Mouse (Mus musculus): ENCODE measurements around the gene Cntn5.

Cntn5 gene

DNA sequence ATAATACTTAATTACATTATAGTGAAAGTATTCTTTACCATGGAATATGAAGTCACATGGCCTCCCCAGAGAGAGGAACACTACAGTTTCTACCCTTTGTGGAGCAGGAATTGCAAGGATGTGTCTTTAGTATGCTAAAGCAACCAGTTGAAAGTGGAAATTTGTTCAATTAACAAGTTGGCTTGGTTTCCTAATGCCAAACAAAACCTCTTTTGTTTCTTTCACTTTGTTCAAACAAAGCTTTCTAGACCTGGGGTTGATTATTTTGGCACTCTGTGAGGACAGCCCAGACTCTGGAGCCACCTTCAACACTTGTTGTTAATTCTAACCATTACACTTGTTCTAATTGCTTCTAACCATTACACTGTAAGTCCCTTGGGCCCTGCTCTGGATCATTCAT lies 718.5 kb downstream of the Cntn5 start:
- DNase-seq (ENCODE audit: low spot score): no peak

DNA sequence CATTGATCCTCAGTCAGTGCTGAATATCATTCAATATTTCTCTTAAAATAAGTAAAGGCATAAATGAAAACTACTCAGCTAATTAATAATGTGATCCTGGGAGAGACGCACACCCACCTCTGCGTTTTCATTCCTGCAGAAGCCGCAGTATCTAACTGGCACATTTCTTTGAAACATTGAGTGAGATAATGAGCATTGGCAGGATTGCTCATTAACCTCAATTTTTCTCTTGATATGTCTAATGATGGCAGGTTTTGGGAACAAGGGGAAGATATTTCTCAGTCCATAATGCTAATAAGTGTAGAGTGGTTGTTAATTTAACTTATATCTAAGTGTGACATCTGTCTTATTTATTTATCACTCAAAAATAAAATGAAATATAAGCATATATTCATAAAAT lies 734.0 kb downstream of the Cntn5 start:
- DNase-seq (ENCODE audit: low spot score): no peak

DNA sequence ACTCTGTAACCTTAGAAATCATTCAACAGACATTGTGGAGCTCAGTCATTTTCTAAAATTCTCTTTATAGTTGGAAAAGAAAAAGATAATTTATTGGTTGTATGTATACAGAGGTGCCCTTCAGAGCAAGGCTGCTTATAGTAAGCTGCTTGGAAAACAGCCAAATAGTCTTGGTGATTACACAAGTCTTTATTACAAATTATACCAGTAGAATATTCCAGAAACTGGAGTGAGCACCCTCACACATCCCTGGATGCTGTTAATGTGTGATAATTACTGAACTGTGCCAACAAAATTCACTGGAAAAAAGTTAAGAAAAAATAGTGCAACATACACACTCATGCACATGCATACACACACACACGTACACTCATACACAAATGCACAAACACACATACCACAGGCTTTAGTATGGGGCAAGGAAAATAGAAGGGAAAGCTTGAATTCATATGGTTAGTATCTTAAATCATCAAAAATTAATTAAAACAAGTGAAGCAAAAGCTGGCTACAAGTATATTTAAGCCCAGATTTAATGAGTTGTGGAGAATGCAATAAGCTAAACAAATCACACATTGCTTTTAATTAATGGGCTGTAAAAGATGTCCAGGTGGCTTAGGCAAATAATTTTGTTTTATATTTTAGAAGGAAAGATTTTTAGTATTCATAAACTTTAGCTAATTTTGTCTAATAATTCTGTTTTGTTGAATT lies 783.1 kb downstream of the Cntn5 start:
- DNase-seq (ENCODE audit: low spot score): no peak

DNA sequence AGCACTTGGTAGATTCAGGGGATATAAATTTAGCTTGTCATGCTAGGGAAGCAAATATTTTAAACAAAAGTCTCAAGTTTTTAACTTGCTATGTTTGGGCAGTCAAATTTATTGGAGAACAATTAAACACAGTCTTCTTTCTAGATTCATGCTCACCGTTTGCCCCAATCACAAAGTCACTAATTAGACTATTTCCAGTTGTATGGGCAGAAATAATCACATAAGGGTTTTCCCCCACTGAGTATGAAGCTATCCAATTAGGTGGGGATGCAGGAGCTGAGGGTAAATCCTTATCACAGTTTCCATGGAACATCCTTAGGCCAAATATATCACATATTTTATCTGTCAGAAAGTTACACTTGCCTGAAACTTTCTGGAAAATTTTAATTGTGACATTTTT lies 788.0 kb downstream of the Cntn5 start:
- no peak for DNase-seq (ENCODE audit: low spot score)

DNA sequence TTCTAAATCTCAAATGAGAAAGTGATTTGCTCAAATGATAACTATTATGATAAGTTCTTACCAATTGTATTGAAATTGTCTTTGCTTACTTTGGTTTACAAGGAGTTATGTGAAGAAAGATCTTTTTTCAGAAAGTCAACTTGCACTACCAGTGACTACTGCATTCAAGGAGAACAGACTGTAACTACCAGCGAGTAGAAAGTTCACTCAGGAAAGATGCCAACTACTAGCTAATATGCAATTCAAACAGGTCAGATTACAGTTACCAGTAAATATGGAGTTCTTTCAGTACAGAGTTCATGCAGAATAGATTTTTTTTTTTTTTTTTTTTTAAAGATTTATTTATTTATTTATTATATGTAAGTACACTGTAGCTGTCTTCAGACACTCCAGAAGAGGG lies 795.4 kb downstream of the Cntn5 start:
- no peak for DNase-seq (ENCODE audit: low spot score)

DNA sequence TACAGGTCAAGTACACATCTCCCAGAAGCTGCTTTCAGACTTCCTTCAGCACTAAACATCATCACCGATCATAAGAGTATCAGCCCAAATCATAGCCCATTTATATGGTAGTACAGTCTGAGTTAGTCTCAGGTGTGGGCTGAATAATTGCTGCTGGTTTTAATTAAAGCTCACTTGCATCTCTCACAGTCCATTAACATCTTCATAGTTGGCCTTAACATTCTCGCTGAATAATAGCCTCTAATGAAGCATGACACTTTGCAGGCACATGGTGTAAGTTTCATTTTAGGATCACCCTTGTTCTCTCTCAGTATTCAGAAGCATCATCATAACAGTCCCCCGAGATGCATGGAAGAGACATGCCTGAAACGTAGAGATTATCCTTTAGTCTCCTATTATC lies 796.7 kb downstream of the Cntn5 start:
- DNase-seq (ENCODE audit: low spot score): no peak

DNA sequence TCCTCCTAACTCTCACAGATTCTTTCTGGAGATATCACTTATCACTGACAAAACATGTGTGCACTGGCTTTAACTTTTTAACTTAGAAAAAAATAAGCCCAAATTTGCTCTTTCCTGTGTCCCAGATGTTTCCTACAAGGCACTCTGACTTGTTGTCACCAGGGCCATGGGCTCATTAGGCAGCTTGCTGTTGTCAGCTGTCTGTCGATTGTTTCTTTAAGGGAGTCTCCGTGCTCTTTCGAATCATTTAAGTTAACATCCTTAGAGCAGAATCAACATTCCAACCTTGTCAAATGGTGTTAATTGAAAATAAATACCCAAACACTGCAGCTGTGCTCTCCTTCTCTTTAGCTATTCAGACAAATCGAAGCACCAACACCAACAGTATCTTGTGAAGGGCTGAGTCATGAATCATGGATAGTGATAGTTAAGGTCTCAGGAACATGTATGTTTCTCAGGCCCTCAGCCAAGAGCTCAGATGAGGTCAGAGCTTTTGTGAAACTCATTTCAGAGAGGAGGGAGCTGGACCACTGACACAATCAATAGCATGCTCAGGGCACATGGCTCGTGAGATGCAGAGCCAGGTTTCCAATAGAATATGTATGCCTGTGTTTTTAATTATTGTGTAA lies 802.6 kb downstream of the Cntn5 start:
- DNase-seq (ENCODE audit: low spot score): no peak

DNA sequence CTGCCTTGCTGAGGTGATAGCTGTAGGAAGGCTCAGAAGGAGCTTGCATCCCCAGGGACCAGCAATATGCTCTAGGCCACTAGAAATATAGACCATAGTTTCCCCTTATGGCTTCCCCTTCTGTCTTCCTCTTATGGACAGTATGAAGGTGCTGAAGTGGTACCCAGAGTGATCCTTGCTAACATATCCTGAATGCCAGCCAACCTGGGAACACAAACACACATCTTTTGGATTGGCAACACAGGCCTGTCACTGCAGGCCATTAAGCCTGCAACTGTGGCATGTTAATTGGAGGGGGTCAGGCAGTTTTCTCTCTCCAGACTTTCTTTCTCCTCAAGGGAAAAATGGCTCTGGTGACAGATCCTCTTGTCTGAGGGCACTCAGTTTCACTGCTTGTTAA lies 828.3 kb downstream of the Cntn5 start:
- DNase-seq (ENCODE audit: low spot score): no peak

DNA sequence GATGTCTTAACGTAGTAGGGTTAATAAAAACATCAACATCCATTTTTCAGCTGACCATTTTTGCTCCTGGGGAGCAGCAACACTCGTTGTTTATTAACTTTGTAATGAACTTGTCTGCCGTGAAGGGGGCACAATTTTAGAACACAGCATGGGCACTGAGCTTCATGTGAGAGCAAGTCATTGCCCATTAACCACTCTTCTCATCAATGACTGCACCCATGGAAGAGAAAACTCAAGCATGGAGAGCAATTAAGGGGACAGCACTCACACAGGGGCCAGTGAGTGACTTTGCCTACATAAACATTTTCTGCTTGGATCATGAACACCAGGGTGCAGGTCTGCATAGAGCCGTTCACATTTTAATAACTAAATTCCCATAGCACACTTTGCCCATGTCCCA lies 831.2 kb downstream of the Cntn5 start:
- DNase-seq (ENCODE audit: low spot score): no peak

DNA sequence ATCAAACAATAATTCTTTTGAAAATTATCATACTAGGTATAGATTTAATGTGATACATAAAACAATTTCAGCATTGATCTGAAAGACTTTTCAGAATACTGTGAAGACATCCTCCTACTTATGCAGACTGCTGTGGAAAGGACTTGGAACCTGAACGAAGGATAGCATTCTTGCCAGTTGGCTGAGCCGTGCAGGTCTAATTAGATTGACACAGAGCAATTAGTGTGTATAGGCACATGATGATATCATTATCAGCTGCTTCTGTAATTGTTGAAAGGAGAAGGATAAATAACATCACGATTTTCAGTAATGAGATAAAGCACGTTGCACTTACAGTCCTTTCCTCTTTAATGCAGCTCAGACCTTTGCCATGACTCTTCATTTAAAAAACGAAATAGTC lies 831.7 kb downstream of the Cntn5 start:
- no peak for DNase-seq (ENCODE audit: low spot score)

DNA sequence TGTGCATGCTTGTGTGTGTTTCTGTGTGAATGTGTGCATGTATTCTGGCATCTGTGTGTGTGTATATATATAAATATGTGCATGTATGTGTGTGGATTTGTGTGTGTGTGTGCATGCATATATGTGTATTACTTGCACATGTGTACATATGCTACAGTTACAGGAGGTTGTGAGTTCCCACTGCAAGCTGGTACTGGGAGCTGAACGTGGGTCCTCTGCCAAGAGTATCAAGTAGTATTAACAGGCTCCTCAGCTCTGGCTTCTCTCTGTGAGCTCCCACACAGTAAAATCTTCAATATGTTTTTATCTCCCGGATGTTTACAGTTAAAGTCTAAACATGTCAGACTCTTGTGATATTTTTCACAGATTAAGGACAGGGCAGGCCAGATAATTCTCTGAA lies 833.3 kb downstream of the Cntn5 start:
- no peak for DNase-seq (ENCODE audit: low spot score)

DNA sequence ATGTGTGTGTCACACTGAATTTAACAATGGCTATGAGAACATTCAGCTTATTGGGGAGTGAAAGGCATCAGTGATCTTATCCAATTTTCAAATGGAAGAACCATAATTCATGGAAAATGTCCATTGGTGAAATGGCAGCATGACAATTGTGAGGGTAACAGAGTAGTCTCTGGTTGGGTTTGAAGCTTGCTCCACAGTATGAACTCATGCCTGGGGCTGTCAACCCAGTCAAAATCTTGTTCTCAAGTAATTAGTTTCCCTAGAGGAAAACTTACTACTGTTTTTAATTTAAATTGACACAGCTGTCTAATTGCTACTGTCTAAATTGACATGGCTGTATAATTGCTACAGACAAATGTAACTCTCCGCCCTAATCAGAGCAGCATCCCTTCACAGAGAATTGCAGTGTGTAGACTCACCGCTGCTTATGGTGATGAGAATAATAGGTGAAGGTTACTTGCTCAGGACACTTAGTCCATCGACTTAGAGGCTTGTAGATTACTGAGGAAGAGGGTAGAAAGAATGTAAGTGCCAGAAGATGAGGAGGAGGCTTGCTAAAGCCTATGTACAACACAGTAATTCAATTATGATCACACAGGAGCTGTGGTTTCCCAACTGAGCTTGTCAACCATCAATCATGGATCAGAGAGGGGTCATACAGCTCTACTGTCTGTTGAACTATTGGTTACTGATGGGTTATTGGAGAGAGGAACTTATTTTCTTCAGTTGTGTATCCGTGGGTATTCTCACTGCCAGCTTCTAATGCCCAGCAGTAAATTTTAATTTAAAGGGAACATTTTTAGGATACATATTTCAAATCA lies 859.4 kb downstream of the Cntn5 start:
- DNase-seq (ENCODE audit: low spot score): no peak

DNA sequence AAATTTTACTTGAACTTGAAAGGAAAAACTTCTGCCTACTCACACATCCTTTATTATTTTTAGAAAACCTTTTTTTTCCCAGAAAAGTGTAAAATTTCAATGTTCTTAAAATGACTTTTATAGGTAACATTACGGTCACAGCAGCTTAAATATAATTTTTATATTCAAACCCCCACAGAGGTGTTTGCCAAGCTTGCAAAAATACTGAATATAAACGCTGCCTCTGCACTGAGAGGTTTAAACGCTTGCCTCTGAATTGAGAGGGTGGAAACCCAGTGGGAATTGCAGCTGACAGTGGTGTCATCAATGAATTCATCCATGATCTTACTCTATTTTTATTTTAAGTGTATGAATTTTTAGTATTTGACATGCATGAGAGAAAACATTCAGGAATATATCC lies 861.6 kb downstream of the Cntn5 start:
- no peak for DNase-seq (ENCODE audit: low spot score)

DNA sequence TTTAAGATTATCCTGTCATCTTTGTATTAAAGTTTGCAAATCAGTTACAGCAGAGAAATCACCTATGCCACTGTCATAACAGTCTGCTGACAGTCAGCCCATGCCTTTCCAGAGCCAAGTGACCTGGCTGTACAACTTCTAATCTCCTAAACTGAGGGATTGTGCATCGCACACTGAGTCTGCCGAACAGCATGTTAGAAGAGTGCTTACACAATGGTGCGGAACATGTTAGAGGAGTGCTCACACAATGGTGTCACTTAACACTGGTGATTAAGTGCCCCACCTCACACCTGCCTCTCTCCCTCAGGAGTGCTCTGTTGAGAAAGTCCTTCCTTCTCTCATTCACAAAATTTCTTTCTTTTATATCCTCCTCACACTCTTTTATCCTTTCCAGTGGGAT lies 889.4 kb downstream of the Cntn5 start:
- DNase-seq (ENCODE audit: low spot score): no peak

DNA sequence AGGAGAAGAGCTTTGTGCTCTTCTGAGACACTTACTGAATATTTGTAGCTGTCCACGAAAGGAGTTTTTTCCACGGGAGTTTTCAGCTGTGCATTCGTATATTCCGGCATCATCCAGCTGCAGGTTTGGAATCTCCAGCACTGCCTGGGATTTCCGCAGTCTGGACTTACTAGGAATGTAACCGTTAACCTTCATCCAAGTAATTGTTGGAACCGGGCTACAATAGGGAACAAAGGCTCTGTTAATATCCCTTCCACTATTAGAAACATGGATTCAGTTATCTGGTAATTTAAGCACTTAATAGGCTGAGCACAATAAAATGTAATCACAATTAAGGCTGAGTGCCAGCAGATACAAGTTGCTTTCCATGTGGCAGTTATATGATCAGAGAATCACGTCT lies 920.5 kb downstream of the Cntn5 start:
- no peak for DNase-seq (ENCODE audit: low spot score)

DNA sequence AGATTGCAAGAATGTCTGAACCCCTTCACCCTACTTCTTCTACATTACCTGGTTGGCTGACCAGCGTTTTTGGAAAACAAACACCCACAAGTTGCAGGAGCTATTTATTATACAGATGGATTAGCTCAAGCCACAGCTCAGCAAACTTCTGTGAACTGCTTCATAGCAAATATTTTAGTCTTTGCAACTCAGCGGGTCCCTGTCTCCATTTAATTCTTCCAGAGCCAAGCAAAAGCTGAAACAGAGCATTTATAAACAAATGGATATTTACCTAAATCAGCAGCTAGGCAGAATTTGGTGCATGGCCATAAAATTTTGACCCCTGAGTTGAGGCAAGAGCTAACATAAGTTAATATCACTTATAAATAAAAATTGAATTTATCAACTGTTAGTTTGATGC lies 921.4 kb downstream of the Cntn5 start:
- DNase-seq (ENCODE audit: low spot score): no peak

DNA sequence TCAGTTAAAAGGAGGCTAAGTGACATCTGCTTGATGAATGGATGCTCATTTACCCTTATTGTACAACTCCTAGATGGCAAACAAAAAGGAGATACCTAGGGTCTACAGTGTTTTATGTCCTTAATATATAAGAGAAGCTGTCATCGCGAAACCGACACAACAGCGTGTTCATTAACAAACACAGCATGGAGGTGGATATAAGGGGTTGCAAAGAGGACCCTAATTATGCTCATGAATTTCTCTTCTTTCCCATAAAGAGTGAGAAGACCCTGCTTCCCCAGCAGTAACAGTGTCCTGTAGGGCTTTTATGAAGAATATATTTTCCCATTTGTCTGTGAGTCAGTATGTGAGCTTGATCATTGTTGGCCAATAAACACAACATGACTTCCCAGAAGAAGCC lies 939.2 kb downstream of the Cntn5 start:
- DNase-seq (ENCODE audit: low spot score): no peak

DNA sequence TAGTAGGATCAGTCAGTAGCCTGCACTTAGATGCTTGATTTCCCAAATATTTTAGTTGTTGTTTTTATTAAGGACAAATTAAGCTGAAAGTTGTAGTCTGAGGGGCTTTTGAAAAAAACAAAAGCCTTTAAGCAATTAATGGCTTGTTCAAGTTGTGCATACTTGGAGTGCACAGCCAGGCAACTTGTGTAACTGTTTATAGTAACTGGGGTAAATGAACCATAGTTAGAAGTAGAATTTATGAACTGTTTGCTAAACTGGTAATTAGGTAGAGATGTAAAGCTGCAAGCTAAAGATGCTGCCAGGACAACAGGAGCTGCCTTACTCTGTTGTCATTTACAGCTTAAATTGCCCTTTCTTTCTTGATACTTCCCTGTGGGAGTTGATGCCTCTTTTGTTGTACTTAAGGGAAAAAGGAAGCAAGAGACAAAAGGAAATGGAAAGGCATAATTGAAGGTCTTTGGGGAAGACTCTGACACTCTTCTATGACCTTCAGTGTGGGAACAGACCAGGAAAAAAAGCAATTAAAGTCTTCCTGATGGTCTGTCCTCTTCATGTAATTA lies 943.9 kb downstream of the Cntn5 start:
- DNase-seq (ENCODE audit: low spot score): no peak

DNA sequence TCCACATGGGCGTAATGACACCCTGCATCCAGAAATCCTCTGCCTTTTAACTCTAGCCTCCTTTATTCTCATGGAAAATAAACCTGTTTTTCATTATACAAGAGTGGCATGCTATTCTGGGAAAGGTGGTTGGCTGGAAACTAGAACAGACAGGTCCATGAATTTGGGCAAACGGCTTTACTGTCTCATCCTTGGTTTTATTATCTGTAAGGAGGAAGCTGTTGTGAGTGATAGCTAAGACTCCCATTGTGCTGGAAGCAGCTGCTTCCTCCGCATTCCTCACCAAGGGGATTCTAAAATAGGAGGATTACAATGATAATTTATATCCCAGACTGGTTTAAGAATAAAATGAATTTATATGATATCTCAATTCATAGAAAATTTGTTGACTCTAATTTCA lies 955.2 kb downstream of the Cntn5 start:
- no peak for DNase-seq (ENCODE audit: low spot score)

DNA sequence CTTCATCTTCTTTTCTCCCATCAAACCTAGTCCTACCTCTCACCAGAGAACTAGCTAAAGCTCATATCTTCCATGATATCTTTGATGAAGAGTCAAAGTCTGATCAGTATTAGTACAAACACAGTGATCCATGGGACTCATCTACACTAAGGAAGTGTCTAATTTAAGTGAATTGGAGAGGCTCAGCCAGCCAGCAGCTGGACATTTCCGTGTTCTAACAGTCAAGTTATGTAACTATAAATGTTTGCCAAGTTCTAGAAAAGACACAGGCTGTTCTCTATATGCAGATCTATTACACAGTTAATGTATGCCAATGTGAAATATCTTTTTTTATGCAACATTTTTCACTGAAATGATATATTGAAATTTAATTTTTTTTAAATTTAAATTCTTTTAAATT lies 959.7 kb downstream of the Cntn5 start:
- no peak for DNase-seq (ENCODE audit: low spot score)

DNA sequence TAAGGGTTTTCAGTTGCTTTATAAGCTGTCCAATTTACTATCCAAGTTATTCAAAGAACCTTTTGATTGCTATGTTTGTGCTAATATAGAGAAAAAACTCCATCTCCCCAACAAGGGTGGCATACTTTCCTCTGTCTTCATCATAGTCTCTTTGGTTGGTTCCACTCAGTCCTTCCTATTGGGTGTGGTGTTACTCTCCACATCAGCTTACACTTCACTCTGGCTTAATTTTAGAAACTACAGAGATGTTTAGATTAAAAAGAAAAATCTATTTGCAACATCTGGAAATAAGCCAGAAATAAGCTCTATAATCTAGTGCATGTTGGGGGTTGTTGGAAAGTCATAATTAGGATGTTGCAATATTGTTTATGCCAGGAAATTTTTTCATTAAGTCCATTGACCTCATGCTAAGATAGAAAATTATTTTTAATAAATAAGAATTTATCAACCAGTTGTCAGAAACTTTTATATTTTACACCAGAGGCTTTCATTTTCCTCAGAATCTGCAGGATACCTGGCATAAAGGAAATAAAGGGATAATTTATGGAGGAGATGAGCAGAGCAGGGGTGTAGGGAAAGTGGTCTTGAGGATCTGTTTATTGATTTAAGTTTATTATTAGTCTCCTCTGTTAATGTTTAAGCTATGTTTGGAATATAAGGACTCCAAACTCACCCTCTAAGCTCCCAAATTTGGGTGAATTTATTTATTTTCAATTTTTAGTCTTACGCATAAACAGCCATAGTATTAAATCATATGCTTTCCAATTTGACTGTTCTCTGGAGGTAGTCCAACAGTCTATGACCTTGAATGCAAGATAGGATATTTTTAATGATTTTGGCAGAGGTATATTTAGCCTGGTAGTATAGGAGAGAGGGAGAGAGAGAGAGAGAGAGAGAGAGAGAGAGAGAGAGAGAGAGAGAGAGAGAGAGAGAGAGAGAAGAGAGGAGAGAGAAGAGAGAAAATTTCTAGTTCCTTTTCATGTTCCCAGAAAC lies 966.8 kb downstream of the Cntn5 start:
- no peak for DNase-seq (ENCODE audit: low spot score)

DNA sequence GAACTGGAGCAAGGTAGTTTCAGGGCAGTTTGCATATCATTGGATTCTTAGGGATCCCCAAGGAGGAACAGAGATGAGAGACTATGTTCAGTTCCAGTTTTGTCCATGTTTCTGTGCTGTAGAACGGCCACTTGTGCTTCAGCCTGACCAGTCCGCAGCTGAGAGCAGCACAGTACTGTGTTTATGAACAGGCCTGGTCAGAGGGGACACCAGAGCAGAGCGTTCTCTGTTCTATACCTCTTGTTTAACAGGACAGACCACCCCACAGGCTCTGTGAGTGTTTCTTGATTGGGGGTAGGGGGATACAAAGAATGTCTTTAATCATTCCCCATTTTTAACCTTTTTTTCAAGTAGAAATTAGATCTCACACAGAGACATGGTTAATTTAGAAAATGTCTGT lies 984.0 kb downstream of the Cntn5 start:
- no peak for DNase-seq (ENCODE audit: low spot score)

Measured in urinary bladder, postnatal 14 days (tissue).